Mouse (Mus musculus) ES-Bruce4 (cell line): ENCODE results near the gene Trib2.

ENCODE experiments used
- CTCF ChIP-seq: IDR thresholded peaks from one replicate; pipeline ENCODE4 v1.8.1; 2011; ENCODE audit warnings: low read depth, low read length
- EP300 ChIP-seq: IDR thresholded peaks from 2 replicates; pipeline ENCODE4 v1.6.1; 2011; ENCODE audit warnings: low read depth, low read length; ENCODE audit not compliant: insufficient read depth
- POLR2A ChIP-seq: IDR thresholded peaks from one replicate; pipeline ENCODE4 v1.8.1; 2011; ENCODE audit warnings: low read length; ENCODE audit not compliant: insufficient read depth

DNA sequence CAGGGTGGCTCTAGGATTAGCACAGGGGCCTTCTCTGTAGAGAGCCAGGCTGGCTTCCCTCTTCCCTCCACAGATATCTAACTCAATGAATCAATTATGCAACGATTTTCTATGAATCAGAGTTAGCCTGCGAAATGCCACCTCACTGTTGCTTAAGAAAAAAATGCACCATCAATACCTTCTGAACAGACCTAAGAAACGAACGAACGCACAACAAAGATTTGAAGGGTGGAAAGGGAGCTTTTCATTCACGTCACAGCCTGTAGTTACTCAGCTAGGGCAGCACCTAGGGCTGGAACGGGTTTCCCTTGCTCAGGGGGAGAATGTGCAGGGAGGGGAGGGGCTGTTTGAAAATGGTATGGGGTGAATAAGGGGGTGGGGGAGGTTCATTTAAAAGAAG, 5.8 kb downstream of the Trib2 start:
- no peak for TF ChIP-seq CTCF
- no peak for TF ChIP-seq EP300
- no peak for TF ChIP-seq POLR2A
